ENCODE assay signal across 15 mouse cellular contexts in the genomic region with DNA sequence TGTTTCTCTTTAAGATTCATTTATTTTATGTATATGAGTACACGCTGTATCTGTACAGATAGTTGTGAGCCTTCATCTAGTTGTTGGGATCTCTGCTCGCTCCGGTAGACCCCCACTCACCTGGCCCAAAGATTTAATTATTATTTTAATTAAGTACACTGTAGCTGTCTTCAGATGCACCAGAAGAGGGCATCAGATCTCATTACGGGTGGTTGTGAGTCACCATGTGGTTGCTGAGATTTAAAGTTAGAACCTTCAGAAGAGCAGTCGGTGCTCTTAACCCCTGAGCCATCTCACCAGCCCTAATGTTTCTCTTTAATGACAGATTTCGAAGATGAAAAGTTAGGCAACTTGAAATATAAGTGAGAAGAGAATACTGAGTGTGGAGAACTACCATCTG. TPM values are rescaled to one million over a fixed set of nuclear protein-coding genes. Genes with fewer than 3 reads are reported as not detected.
DNase-seq lines count a peak whose midpoint lies in the region; ATAC-seq lines count a peak whose summit lies in the region.
"Had no signal": no experiment of that assay in that cellular context is flagged by ENCODE, and none has a peak within 500 bp of the region (broad histone marks: within the 10 kb centered on the region; RNA-seq: fewer than 3 reads in every experiment).

No protein-coding gene starts in this region.

- ATAC-seq in erythroid progenitor cell, adult 5-6 weeks (replicated peaks; ENCODE audit: low FRiP score, poor library complexity, severe bottlenecking): no peak
- ATAC-seq: forebrain, embryonic 15.5 days; liver, postnatal 0 days had no signal

- DNase-seq in kidney, adult 9 months: peak; percentile 7
- no peak for DNase-seq in kidney, postnatal 25 days
- peak; percentile 22 for DNase-seq in 3T3-L1 (ENCODE audit: low read depth, low spot score)
- DNase-seq in CD4-positive helper T cell, adult 2 months (ENCODE audit: low read depth, low spot score): peak; percentile 22
- DNase-seq in induced T-regulatory cell, adult 2 months (ENCODE audit: low read depth): peak; percentile 41
- DNase-seq in right cerebral cortex, postnatal 25 days: no peak
- DNase-seq: cerebellum, postnatal 36 days; kidney, adult 11 months; kidney, postnatal 4 days; liver; liver, postnatal 0 days; lung, postnatal 36 days; right cerebral cortex, postnatal 4 days had no signal

RNA-seq across cellular contexts. Expression of a gene that starts 36.8 kb away (rescaled TPM):
- 0.36 and 4.2 TPM in 2 replicates for total RNA-seq in erythroid progenitor cell, adult 5-6 weeks (2015; ENCODE audit: low replicate concordance)
- total RNA-seq in erythroid progenitor cell, adult 5-6 weeks (2017; ENCODE audit: low replicate concordance): 0.91 and 1.2 TPM in 2 replicates

Comparison
In these comparisons a context has a peak if more than half of its experiments do, and no peak if none do; other contexts are left out.
1. DNase-seq: peak in kidney, adult 9 months (single experiment), 3T3-L1 (single experiment), CD4-positive helper T cell, adult 2 months (single experiment) and induced T-regulatory cell, adult 2 months (single experiment); none in kidney, postnatal 25 days (0 of 2) and right cerebral cortex, postnatal 25 days (single experiment).